ENCODE assay signal across 8 mouse cellular contexts in the genomic region with DNA sequence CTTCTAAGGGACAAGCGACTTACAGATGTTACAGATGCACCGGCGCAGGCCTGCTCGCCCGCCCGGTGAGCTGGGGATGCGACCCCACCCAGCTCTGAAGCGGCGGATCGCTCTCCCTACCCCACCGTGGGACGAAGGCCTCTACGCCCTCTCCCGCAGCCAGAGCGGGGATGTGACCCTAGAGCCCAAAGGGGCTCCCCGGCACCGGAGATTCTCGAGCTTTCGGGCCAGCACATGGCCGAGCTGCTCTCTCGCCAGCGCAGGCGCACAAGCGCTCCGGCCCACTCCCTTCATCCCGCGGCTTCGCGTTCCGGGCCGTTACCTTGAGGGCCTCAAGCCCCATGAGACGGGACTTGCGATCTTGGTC. TPM values are rescaled to one million over a fixed set of nuclear protein-coding genes. Genes with fewer than 3 reads are reported as not detected.
DNase-seq lines count a peak whose midpoint lies in the region; ATAC-seq and TF ChIP-seq lines count a peak whose summit lies in the region.

No protein-coding gene starts in this region.

- H3K36me3 ChIP-seq in embryonic facial prominence, embryonic 14.5 days (ENCODE audit: control insufficient read depth, insufficient read depth, low read length), result peaks cover 13% of the 10 kb centered on the region
- peaks cover 19% of the 10 kb centered on the region for H3K36me3 ChIP-seq in limb, embryonic 12.5 days

- DNase-seq in lung, adult 2 months, result no peak
- DNase-seq in lung, postnatal 25 days (ENCODE audit: low spot score), result no peak
- DNase-seq in embryonic facial prominence, embryonic 14.5 days (ENCODE audit: low spot score), result no peak
- DNase-seq in urinary bladder, postnatal 4 days (ENCODE audit: low spot score in 2 of 2), result no peak
- DNase-seq in cerebellum, adult 9-11 months, result no peak
- DNase-seq in cerebellum, postnatal 10 days, result no peak

- peak overlapping the region; percentile 93; the same call in 1 of the 2 replicates for H3K27ac ChIP-seq in embryonic facial prominence, embryonic 14.5 days (replicated peaks; ENCODE audit: low read depth, low read length)
- peak overlapping the region; percentile 94 for H3K27ac ChIP-seq in limb, embryonic 12.5 days

- H3K9me3 ChIP-seq in embryonic facial prominence, embryonic 14.5 days (ENCODE audit: control insufficient read depth, low read length), result no peaks in the 10 kb centered on the region
- no peaks in the 10 kb centered on the region for H3K9me3 ChIP-seq in limb, embryonic 12.5 days

- peak; percentile 64; the same call in 1 of the 2 replicates for ATAC-seq in embryonic facial prominence, embryonic 14.5 days (ENCODE audit: low read depth)
- peak; percentile 72 for ATAC-seq in limb, embryonic 12.5 days (ENCODE audit: insufficient number of reproducible peaks, insufficient read depth, low FRiP score, low TSS enrichment, low read depth)
- ATAC-seq in neutrophil, adult 5-6 weeks (ENCODE audit: extremely low read depth, insufficient number of reproducible peaks, low FRiP score, poor library complexity, severe bottlenecking), result peak; percentile 39; the same call in 1 of the 2 replicates

- peaks cover 11% of the 10 kb centered on the region for H3K4me1 ChIP-seq in lung, adult 2 months (ENCODE audit: control insufficient read depth, insufficient read depth, low read length)
- peaks cover 18% of the 10 kb centered on the region for H3K4me1 ChIP-seq in embryonic facial prominence, embryonic 14.5 days (ENCODE audit: control insufficient read depth, insufficient read depth, low read length)
- peaks cover 23% of the 10 kb centered on the region for H3K4me1 ChIP-seq in limb, embryonic 12.5 days (replicated peaks)

- WGBS in lung, adult 2 months, result under 1% methylated on average over 33 of the region's 33 CpGs
- under 1% methylated on average over 33 of the region's 33 CpGs for WGBS in embryonic facial prominence, embryonic 14.5 days
- WGBS in limb, embryonic 12.5 days, result under 1% methylated on average over 33 of the region's 33 CpGs

- peak overlapping the region; percentile 88 for H3K4me2 ChIP-seq in embryonic facial prominence, embryonic 14.5 days (ENCODE audit: low read depth, low read length)
- H3K4me2 ChIP-seq in limb, embryonic 12.5 days, result peak overlapping the region; percentile 85

- H3K27me3 ChIP-seq in embryonic facial prominence, embryonic 14.5 days (replicated peaks; ENCODE audit: control insufficient read depth, insufficient read depth, low read length), result no peaks in the 10 kb centered on the region
- no peaks in the 10 kb centered on the region for H3K27me3 ChIP-seq in limb, embryonic 12.5 days

- no peak for TF ChIP-seq CTCF in lung, adult 2 months (IDR thresholded peaks at IDR 0.05; ENCODE audit: insufficient read depth, low read length)

- peak overlapping the region; percentile 95 for H3K9ac ChIP-seq in embryonic facial prominence, embryonic 14.5 days (ENCODE audit: low read depth, low read length)
- peak overlapping the region; percentile 87 for H3K9ac ChIP-seq in limb, embryonic 12.5 days (replicated peaks)

- no peak for TF ChIP-seq POLR2A in lung, adult 2 months (IDR thresholded peaks at IDR 0.05; ENCODE audit: borderline replicate concordance, extremely low read depth, low read depth, low read length)

- H3K4me3 ChIP-seq in lung, adult 2 months (replicated peaks; ENCODE audit: extremely low read depth, low read depth, low read length), result peak overlapping the region; percentile 96
- H3K4me3 ChIP-seq in embryonic facial prominence, embryonic 14.5 days (ENCODE audit: low read depth, low read length), result peak overlapping the region; percentile 93
- peak overlapping the region; percentile 77 for H3K4me3 ChIP-seq in limb, embryonic 12.5 days (replicated peaks)

RNA-seq across cellular contexts. Expression of a gene that starts 0.3 kb away (rescaled TPM):
- polyA plus RNA-seq in lung, adult 2 months (2012; rRNA removed), result 50.0 and 75.7 TPM in 2 replicates
- polyA plus RNA-seq in embryonic facial prominence, embryonic 14.5 days (2014; fragmentation: Nextera tagmentation; extraction: Ambion mirVana), result 494 and 532 TPM in 2 replicates
- polyA plus RNA-seq in limb, embryonic 12.5 days (2016; fragmentation: Nextera tagmentation; extraction: Ambion mirVana), result 585 and 607 TPM in 2 replicates
- 164 and 183 TPM in 2 replicates for total RNA-seq in neutrophil, adult 5-6 weeks (2017)

RNA-seq across cellular contexts. Expression of a gene that starts 0.4 kb away (rescaled TPM):
- 5.5 and 9.3 TPM in 2 replicates for polyA plus RNA-seq in lung, adult 2 months (2012; rRNA removed)
- 11.7 and 16.2 TPM in 2 replicates for polyA plus RNA-seq in embryonic facial prominence, embryonic 14.5 days (2014; fragmentation: Nextera tagmentation; extraction: Ambion mirVana)
- polyA plus RNA-seq in limb, embryonic 12.5 days (2016; fragmentation: Nextera tagmentation; extraction: Ambion mirVana), result 11.2 and 11.9 TPM in 2 replicates
- 11.2 TPM in 2 replicates for total RNA-seq in neutrophil, adult 5-6 weeks (2017)

RNA-seq across cellular contexts. Expression of a gene that starts 36.1 kb away (rescaled TPM):
- 20.6 and 34.1 TPM in 2 replicates for polyA plus RNA-seq in lung, adult 2 months (2012; rRNA removed)
- 6.9 and 11.2 TPM in 2 replicates for polyA plus RNA-seq in embryonic facial prominence, embryonic 14.5 days (2014; fragmentation: Nextera tagmentation; extraction: Ambion mirVana)
- polyA plus RNA-seq in limb, embryonic 12.5 days (2016; fragmentation: Nextera tagmentation; extraction: Ambion mirVana), result 0.55 and 0.65 TPM in 2 replicates
- total RNA-seq in neutrophil, adult 5-6 weeks (2017), result not detected in 2 replicates
